Mouse (Mus musculus) olfactory bulb, adult 2 months (tissue): ENCODE data around the gene Wipf1. TPM values are rescaled to one million over a fixed set of nuclear protein-coding genes. Genes with fewer than 3 reads are reported as not detected.

Source experiments
- H3K27ac ChIP-seq: fragments of 200-500 bp; 2 replicates; pipeline ENCODE4 v1.5.1; 2012; ENCODE audit warnings: low read depth, low read length; ENCODE audit not compliant: insufficient read depth
- H3K4me1 ChIP-seq: fragments of 200-500 bp; 2 replicates; pipeline ENCODE4 v1.6.1; 2012; ENCODE audit warnings: low read length; ENCODE audit not compliant: control insufficient read depth, insufficient read depth
- H3K4me3 ChIP-seq: fragments of 200-500 bp; 2 replicates; pipeline ENCODE4 v1.5.1; 2012; ENCODE audit warnings: mild to moderate bottlenecking, low read depth, low read length, moderate library complexity; ENCODE audit not compliant: insufficient read depth
- CTCF ChIP-seq: fragments of 200-500 bp; IDR thresholded peaks from 2 replicates; pipeline ENCODE4 v1.5.1; 2012; ENCODE audit warnings: low read depth, mild to moderate bottlenecking, low read length, moderate library complexity; ENCODE audit not compliant: insufficient read depth
- POLR2A ChIP-seq: fragments of 200-500 bp; IDR thresholded peaks from 2 replicates; pipeline ENCODE4 v1.6.1; 2012; ENCODE audit warnings: mild to moderate bottlenecking, low read depth, low read length, moderate library complexity; ENCODE audit not compliant: insufficient read depth
- WGBS: fragments of 180-500 bp; shearing (Covaris S2); methylation state at CpG from one replicate; pipeline ENCODE4 v1.1.7; 2018; 5-methylcytosine and 5-hydroxymethylcytosine counted together
- polyA plus RNA-seq: library from polyadenylated mRNA; stranded (reverse); fragments of >200 nt; gene quantifications from 2 replicates; pipeline ENCODE4 v1.2.4, GENCODE M21; 2012; ENCODE audit warnings: low replicate concordance; ENCODE audit not compliant: missing spikeins, insufficient read depth, insufficient read length

Gene Wipf1
- polyA plus RNA-seq, 1 experiment: not detected

DNA sequence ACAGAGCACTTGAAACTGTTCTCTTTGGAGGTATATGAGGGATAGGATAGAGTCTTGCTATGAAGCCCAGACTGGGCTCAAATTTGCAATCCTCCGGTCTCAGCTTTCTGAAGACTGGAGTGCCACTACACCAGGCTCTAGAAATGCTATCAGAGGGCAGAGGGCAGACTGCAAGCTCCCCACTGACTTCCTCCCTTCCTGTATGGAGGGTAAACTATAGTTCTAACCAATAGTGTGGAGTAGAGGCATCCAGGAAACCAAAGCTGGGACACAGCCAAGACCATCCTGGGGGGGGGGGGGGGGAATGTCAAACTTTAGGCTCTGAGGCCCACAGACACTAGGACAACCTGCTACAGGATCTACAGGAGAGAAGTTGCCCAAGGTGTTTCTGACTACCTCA lies 39.1 kb downstream of the Wipf1 start:
- H3K4me3 ChIP-seq: no peak overlapping the region
- no peak for TF ChIP-seq POLR2A
- TF ChIP-seq CTCF: no peak
- 88% methylated on average over 1 of the region's 1 CpGs for WGBS
- H3K27ac ChIP-seq: no peak overlapping the region
- no peaks in the 10 kb centered on the region for H3K4me1 ChIP-seq

DNA sequence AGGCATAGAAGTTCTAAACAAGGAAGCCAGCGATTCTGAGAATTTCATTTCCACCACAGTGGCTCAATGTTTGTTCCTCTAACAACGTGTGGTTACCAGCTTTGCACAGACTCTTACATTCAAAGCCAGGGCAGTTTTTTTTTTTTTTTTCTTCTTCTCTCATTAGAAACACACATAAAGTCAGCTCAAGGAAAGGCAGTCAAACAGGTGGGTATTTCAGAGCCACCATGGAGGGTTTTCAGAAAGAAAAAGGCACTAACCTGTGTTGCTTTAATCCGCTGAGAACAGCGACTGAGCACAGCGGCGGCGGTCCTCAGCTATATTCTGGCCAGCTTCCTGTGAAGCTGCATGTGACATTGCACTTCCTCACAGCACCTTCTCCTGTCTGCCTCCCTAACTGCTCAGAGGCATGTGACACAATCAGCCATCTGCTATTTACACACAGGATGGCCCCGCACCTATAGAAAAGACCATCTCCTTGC lies 43.4 kb downstream of the Wipf1 start:
- Histone ChIP-seq H3K4me1 (0 out of 2 replicates have a peak, but pooled peaks cover 3% of the 10 kb centered on the region), H3K4me3 (no peak overlapping the region), H3K27ac (no peak overlapping the region)
- TF ChIP-seq POLR2A (no peak), CTCF (no peak)
- 83% methylated on average over 8 of the region's 8 CpGs for WGBS

DNA sequence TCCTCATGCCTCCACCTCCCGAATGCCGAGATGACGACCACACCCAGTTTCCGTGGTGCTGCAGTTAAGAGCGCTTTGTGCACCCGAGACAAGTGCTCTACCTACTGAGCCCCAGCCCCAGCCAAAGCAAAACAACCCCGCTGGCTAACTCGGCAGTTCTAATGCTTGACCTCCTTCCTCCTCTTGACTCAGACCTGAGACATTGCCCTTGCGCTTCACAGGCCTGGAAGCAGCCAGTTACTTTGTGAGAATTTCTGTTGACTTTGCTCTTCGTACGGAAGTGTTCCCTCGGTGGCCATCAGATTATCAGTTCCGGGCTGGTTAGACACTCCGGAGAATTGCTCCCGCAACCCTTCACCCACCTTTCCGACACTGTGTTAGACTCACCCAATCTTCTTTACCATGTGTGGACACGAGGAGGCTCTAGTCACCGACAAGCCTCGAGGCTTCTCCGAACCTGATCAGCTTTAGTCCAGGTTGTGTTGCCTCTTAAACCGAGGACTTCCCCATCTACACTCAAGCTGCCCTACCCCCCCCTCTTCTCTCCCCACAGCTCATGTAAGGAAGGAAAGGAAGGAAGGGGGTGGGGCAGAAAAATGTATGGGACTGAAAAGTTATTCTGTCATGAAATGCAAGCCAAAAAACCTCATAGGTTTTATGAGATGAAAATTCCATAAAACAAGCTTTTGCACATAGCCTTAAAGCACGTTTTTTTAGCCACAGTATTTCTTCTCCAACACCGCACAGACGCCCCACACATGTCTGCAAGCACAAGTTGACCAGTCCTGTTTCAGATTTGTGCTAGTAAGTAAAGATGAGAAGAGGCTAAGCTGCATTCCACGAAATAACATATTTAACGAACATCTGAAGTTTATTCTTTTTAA lies 44.1 kb downstream of the Wipf1 start:
- Histone ChIP-seq H3K4me1 (0 out of 2 replicates have a peak, but pooled peaks cover 3% of the 10 kb centered on the region), H3K4me3 (peak overlapping the region; percentile 18; the same call in 1 of the 2 replicates), H3K27ac (no peak overlapping the region; the same call in 1 of the 2 replicates)
- TF ChIP-seq CTCF (no peak), POLR2A (no peak)
- WGBS: 83% methylated on average over 26 of the region's 26 CpGs

DNA sequence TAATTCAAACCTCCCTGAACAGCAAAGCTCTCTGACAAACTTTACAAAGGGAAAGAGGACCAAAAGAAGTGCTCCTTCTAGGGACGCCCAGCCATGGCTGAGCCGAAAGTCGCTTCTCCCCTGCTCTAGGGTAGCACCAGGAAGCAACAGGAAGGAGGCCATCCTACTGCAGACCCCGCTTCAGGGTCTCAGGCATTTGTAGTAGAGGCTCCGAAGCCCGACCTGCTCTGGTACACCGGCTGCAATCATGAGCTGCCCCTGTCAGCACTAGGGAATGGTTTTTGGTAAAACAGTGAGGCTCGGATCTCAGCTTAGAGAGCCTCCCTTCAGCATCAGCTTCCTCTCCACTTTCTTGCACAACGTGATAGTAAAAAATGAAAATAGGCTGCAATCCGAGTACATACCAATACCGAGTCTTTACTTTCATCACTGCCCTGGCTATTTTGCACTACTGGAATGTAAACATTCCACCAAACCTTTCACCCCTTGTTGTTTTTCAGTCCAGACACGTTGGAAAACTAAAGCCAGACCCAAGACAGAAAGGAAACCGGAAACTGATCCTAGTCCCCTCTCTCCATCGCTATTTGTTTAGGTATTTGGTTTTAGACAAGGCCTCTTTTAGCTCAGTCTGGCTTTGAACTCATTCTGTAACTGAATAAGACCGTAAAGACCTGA lies 44.8 kb downstream of the Wipf1 start:
- 68% methylated on average over 15 of the region's 15 CpGs for WGBS
- TF ChIP-seq CTCF (no peak), POLR2A (no peak)
- 0 out of 2 replicates have a peak, but pooled peaks cover 3% of the 10 kb centered on the region for H3K4me1 ChIP-seq
- H3K27ac ChIP-seq: no peak overlapping the region
- H3K4me3 ChIP-seq: peak overlapping the region; percentile 18; the same call in 1 of the 2 replicates

DNA sequence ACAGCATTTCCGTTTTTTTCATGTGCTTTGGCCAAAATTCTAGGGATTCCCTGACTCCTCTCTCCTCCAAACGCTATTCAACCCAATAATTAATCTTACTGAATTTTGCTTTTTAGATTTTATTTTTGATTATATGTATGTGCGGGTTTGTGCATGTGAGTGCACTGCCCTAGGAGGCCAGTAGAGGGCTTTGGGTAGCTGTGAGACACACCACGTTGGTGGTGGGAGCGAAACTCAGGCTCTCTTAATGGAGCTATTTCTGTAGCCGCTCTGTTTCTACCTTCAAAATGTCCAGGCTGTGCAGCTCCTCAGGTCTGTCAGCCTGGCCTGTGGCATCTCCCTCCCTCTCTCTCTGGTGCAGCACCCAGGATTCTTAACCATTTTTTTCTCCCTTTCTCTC lies 50.7 kb downstream of the Wipf1 start:
- Histone ChIP-seq H3K4me1 (no peaks in the 10 kb centered on the region), H3K4me3 (no peak overlapping the region)
- 96% methylated on average over 6 of the region's 6 CpGs for WGBS

DNA sequence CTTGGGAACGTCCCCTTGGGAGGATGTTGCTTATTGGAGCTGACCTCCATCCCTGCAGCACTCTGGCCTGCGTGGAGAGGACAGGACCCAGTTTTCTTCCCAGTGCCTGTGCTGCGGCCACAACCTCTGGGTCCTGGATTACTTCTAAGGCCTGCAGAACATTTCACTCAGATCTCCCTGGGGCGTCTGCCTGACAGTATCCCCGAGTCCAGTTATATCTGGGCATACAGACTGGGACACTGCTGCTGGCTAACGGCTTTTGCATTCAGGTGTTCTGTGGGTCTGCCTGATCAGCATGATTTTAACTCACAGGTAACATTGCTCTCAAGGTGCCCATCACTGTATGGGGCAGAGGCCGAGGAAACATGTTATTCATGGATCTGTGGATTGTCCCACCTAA lies 52.0 kb downstream of the Wipf1 start:
- 89% methylated on average over 7 of the region's 7 CpGs for WGBS
- no peak overlapping the region for H3K27ac ChIP-seq
- TF ChIP-seq CTCF (no peak), POLR2A (no peak)

More for the DNA sequence above, 50.7 kb downstream of the Wipf1 start:
- no peak for TF ChIP-seq CTCF
- no peak for TF ChIP-seq POLR2A
- no peak overlapping the region for H3K27ac ChIP-seq

DNA sequence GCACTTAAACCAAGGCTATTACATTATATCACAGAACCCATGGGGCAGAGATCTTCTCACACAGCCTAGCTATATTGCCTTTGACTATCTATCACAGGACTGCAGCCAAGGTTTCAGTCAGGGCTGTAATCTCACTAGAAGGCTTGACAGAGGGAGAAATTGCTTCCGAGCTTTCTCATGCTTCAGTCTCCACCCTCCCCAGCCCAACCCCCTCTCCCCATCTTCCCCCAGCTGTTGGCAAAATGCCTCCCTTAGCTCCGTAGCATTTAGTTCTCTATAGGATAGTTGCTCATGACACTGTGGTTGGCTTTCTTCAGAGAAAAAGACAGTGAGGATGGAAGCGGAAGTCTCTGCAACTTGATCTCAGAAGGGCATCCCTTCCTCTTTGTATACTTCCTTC lies 54.0 kb downstream of the Wipf1 start:
- 39% methylated on average over 3 of the region's 3 CpGs for WGBS
- 0 out of 2 replicates have a peak, but pooled peaks cover 2% of the 10 kb centered on the region for H3K4me1 ChIP-seq
- H3K4me3 ChIP-seq: no peak overlapping the region
- TF ChIP-seq POLR2A (no peak), CTCF (no peak)
- no peak overlapping the region for H3K27ac ChIP-seq

More for the DNA sequence above, 52.0 kb downstream of the Wipf1 start:
- Histone ChIP-seq H3K4me3 (no peak overlapping the region), H3K4me1 (no peaks in the 10 kb centered on the region)

DNA sequence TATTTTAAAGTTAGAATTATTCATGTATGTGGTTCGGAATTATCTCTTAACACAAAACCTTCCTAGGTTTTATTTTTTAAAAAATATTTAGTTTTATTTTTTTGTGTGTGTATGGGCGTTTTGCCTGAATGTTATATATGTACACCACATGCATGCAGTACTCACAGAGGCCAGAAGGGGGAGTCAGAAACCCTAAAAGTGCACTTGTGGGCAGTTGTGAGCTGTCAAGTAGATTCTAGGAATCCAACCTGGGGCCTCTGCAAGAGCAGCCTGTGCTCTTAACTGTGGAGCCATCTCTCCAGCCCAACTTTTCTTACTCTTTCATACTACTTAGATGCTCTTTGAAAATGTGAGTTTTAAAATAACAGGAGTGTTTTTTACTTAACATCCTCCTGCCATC lies 57.4 kb downstream of the Wipf1 start:
- H3K27ac ChIP-seq: no peak overlapping the region
- H3K4me3 ChIP-seq: no peak overlapping the region
- 95% methylated on average over 2 of the region's 2 CpGs for WGBS
- TF ChIP-seq POLR2A: no peak
- TF ChIP-seq CTCF: no peak
- 0 out of 2 replicates have a peak, but pooled peaks cover 2% of the 10 kb centered on the region for H3K4me1 ChIP-seq
